Mouse (Mus musculus): ENCODE results near the gene Dido1.

DNA sequence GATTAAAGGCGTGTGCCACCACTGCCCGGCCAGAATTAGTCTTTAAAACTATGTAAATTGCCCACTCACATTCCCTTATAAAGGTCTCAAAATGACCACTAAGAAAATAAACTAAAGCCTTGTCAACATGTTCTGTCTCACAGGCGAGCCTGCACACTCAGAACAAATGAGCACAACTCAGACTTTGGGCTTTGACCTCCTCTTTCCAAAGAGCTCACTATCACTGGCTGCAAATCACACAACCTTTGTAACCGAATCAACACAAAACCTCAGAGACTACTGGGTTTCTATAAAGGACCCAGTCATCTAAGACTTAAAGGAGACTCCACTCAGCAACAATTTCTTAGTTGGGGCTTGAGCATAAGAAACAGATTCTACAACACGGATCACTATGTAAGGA lies 9.3 kb downstream of the Dido1 start:
- TF ChIP-seq EP300 (IDR thresholded peaks at IDR 0.05; ENCODE audit: low read depth) (no peak), CTCF (IDR thresholded peaks at IDR 0.05; ENCODE audit: low read depth) (no peak)

Data from heart, postnatal 0 days (tissue).